Mouse (Mus musculus) mature B cell (primary cell): ENCODE measurements around the gene Qrich1.

Source experiments
- in situ Hi-C: fragments of 300-500 bp; cut with MboI; formaldehyde crosslinking; loops from 2 replicates; pipeline ENCODE4 v1.14.3; 2019

The Qrich1 gene

GRCm38 (mm10) chr9:108492043-108492750 is 24.4 kb upstream of the Qrich1 start:
- in situ Hi-C loops: no loop called here

GRCm38 (mm10) chr9:108493246-108493645 is 23.4 kb upstream of the Qrich1 start:
- in situ Hi-C loops: no loop called here

- in situ Hi-C loops: no loop called here
Observed at GRCm38 (mm10) chr9:108494146-108494825, 22.3 kb upstream of the Qrich1 start.

- in situ Hi-C loops: no loop called here
Observed at GRCm38 (mm10) chr9:108494905-108495304, 21.7 kb upstream of the Qrich1 start.

- in situ Hi-C loops: no loop called here
Observed at GRCm38 (mm10) chr9:108499231-108499630, 17.4 kb upstream of the Qrich1 start.

GRCm38 (mm10) chr9:108499943-108500342 is 16.7 kb upstream of the Qrich1 start:
- in situ Hi-C loops: no loop called here

- in situ Hi-C loops: no loop called here
Observed at GRCm38 (mm10) chr9:108506901-108507300, 9.7 kb upstream of the Qrich1 start.

- in situ Hi-C loops: no loop called here
Observed at GRCm38 (mm10) chr9:108507619-108508434, 8.8 kb upstream of the Qrich1 start, which contains the start of gene Qars. TSS of gene Qars (plus strand) at chr9:108507706.

- in situ Hi-C loops: no loop called here
Observed at GRCm38 (mm10) chr9:108508776-108509175, 7.8 kb upstream of the Qrich1 start.

- in situ Hi-C loops: no loop called here
Observed at GRCm38 (mm10) chr9:108517253-108517930, 786 bp downstream of the Qrich1 start.

GRCm38 (mm10) chr9:108517931-108518332 is 1.3 kb downstream of the Qrich1 start:
- in situ Hi-C loops: no loop called here

- in situ Hi-C loops: no loop called here
Observed at GRCm38 (mm10) chr9:108521604-108522003, 5.0 kb downstream of the Qrich1 start.

GRCm38 (mm10) chr9:108523341-108523740 is 6.7 kb downstream of the Qrich1 start:
- in situ Hi-C loops: no loop called here

GRCm38 (mm10) chr9:108525400-108525799 is 8.8 kb downstream of the Qrich1 start:
- in situ Hi-C loops: no loop called here

- in situ Hi-C loops: no loop called here
Observed at GRCm38 (mm10) chr9:108530954-108531353, 14.3 kb downstream of the Qrich1 start.

GRCm38 (mm10) chr9:108531496-108531895 is 14.9 kb downstream of the Qrich1 start:
- in situ Hi-C loops: no loop called here

GRCm38 (mm10) chr9:108540846-108541245 is 24.2 kb downstream of the Qrich1 start:
- in situ Hi-C loops: no loop called here

GRCm38 (mm10) chr9:108545986-108546385 is 29.4 kb downstream of the Qrich1 start:
- in situ Hi-C loops: no loop called here

- in situ Hi-C loops: no loop called here
Observed at GRCm38 (mm10) chr9:108546875-108547274, 30.3 kb downstream of the Qrich1 start.

GRCm38 (mm10) chr9:108559169-108559568 is 42.6 kb downstream of the Qrich1 start:
- in situ Hi-C loops: no loop called here

GRCm38 (mm10) chr9:108560227-108560841 is 43.7 kb downstream of the Qrich1 start, which contains the start of gene Impdh2:
TSS of gene Impdh2 (plus strand) at chr9:108560286.
- in situ Hi-C loops: no loop called here
